Mouse (Mus musculus) MEL (cell line): ENCODE measurements at regions not wholly inside any gene's neighbourhood (a gene's known extent, or its start where the extent isn't known, plus 50 kb on each side); places are given as distances from the start of the nearest gene placed in this dataset.

ENCODE experiments used
- DNase-seq: peaks from one replicate; pipeline ENCODE4 v3.0.0; 2011; ENCODE audit warnings: low read depth, low spot score
- H3K27ac ChIP-seq: 2 replicates; pipeline ENCODE4 v1.5.1; 2012; ENCODE audit warnings: low read depth, mild to moderate bottlenecking, control low read depth, low read length, moderate library complexity; ENCODE audit not compliant: control insufficient read depth
- H3K27me3 ChIP-seq, 2 experiments: fragments of 150-350 bp in 1 of 2; sonication (generic) in 1 of 2; 2 replicates each; pipeline ENCODE4 v1.6.1; 2012; ENCODE audit warnings: low read length in 2 of 2, mild to moderate bottlenecking in 2 of 2, improper control_type of control experiment in 1 of 2, moderate library complexity in 1 of 2; ENCODE audit not compliant: insufficient read depth in 2 of 2, control insufficient read depth in 1 of 2
- H3K36me3 ChIP-seq, 2 experiments: 2 replicates each; pipeline ENCODE4 v1.6.1; 2012 to 2014; ENCODE audit warnings: low read length in 2 of 2, improper control_type of control experiment in 1 of 2, inconsistent platforms in 1 of 2, mild to moderate bottlenecking in 1 of 2; ENCODE audit not compliant: insufficient read depth in 2 of 2, control insufficient read depth in 1 of 2
- H3K4me1 ChIP-seq, 2 experiments: fragments of 150-350 bp in 1 of 2; sonication (generic) in 1 of 2; 2 replicates each; pipeline ENCODE4 v1.6.1; 2012; ENCODE audit warnings: low read length in 2 of 2, improper control_type of control experiment in 1 of 2, mild to moderate bottlenecking in 1 of 2; ENCODE audit not compliant: insufficient read depth in 2 of 2, control insufficient read depth in 1 of 2
- H3K4me3 ChIP-seq, 2 experiments: fragments of 150-350 bp in 1 of 2; sonication (generic) in 1 of 2; 2 replicates each; pipeline ENCODE4 v1.5.1; 2012; ENCODE audit warnings: low read depth in 2 of 2, low read length in 2 of 2, mild to moderate bottlenecking in 2 of 2, moderate library complexity in 2 of 2, control low read depth in 1 of 2, improper control_type of control experiment in 1 of 2; ENCODE audit not compliant: control insufficient read depth in 1 of 2, insufficient read depth in 1 of 2
- H3K79me2 ChIP-seq: 2 replicates; pipeline ENCODE4 v1.6.1; 2012; ENCODE audit warnings: mild to moderate bottlenecking, low read length, moderate library complexity; ENCODE audit not compliant: control insufficient read depth, poor library complexity, insufficient read depth
- H3K9ac ChIP-seq: 2 replicates; pipeline ENCODE4 v1.6.1; 2012; ENCODE audit warnings: low read depth, mild to moderate bottlenecking, control low read depth, low read length, moderate library complexity; ENCODE audit not compliant: control insufficient read depth, poor library complexity, severe bottlenecking
- H3K9me3 ChIP-seq: fragments of 150-350 bp; sonication (generic); replicated peaks from 2 replicates; pipeline ENCODE4 v1.6.1; 2012; ENCODE audit warnings: mild to moderate bottlenecking, low read length, improper control_type of control experiment, moderate library complexity; ENCODE audit not compliant: insufficient read depth
- BHLHE40 ChIP-seq: IDR thresholded peaks from 2 replicates; pipeline ENCODE4 v1.6.1; 2012; ENCODE audit warnings: low read depth, mild to moderate bottlenecking, inconsistent platforms, low read length, improper control_type of control experiment, borderline replicate concordance
- CHD2 ChIP-seq: IDR thresholded peaks from 2 replicates; pipeline ENCODE4 v1.6.1; 2011; ENCODE audit warnings: low read length, improper control_type of control experiment
- ELF1 ChIP-seq: IDR thresholded peaks from 2 replicates; pipeline ENCODE4 v1.6.1; 2014; ENCODE audit warnings: low read depth, mild to moderate bottlenecking, inconsistent platforms, low read length, improper control_type of control experiment, moderate library complexity
- ETS1 ChIP-seq: IDR thresholded peaks from 2 replicates; pipeline ENCODE4 v1.6.1; 2012; ENCODE audit warnings: low read depth, mild to moderate bottlenecking, inconsistent platforms, low read length, improper control_type of control experiment, moderate library complexity
- JUND ChIP-seq: IDR thresholded peaks from 2 replicates; pipeline ENCODE4 v1.6.1; 2011; ENCODE audit warnings: low read depth, mild to moderate bottlenecking, improper control_type of control experiment, low read length
- KAT2A ChIP-seq: conservative IDR thresholded peaks from 2 replicates; pipeline ENCODE4 v1.6.1; 2012; ENCODE audit warnings: low read depth, low read length, improper control_type of control experiment, inconsistent platforms
- MYB ChIP-seq: IDR thresholded peaks from 2 replicates; pipeline ENCODE4 v1.6.1; 2011; ENCODE audit warnings: mild to moderate bottlenecking, low read depth, low read length, improper control_type of control experiment
- TBP ChIP-seq: IDR thresholded peaks from 2 replicates; pipeline ENCODE4 v1.8.0; 2011; ENCODE audit warnings: low read depth, low read length, improper control_type of control experiment
- USF2 ChIP-seq, 2 experiments: IDR thresholded peaks; 2 replicates each; pipeline ENCODE4 v1.6.1; 2011 to 2012; ENCODE audit warnings: improper control_type of control experiment in 2 of 2, low read length in 2 of 2, borderline replicate concordance in 1 of 2, inconsistent platforms in 1 of 2, low read depth in 1 of 2, mild to moderate bottlenecking in 1 of 2; ENCODE audit not compliant: insufficient read depth in 1 of 2

- Histone ChIP-seq H3K4me1 (no peaks in the 10 kb centered on the region), H3K9ac (no peak overlapping the region), H3K27ac (no peak overlapping the region), H3K79me2 (no peaks in the 10 kb centered on the region), H3K27me3 (no peaks in the 10 kb centered on the region), H3K4me3 (no peak overlapping the region), H3K36me3 (no peaks in the 10 kb centered on the region), H3K9me3 (no peaks in the 10 kb centered on the region)
- DNase-seq, result no peak
- no peak for TF ChIP-seq ETS1
Measured at GRCm38 (mm10) chr5:119953189-119953588, 120.7 kb downstream of the Tbx5 start.

GRCm38 (mm10) chr5:119953811-119954566 is 121.5 kb downstream of the Tbx5 start:
- H3K9ac ChIP-seq, result no peak overlapping the region
- TF ChIP-seq MYB (no peak), TBP (no peak), BHLHE40 (no peak)
- H3K27ac ChIP-seq, result no peak overlapping the region
- H3K4me1 ChIP-seq, result no peaks in the 10 kb centered on the region
- no peaks in the 10 kb centered on the region for H3K27me3 ChIP-seq
- no peaks in the 10 kb centered on the region for H3K36me3 ChIP-seq
- no peaks in the 10 kb centered on the region for H3K9me3 ChIP-seq
- H3K79me2 ChIP-seq, result no peaks in the 10 kb centered on the region
- no peak for DNase-seq
- no peak overlapping the region for H3K4me3 ChIP-seq

GRCm38 (mm10) chr5:119958942-119959341 is 126.5 kb downstream of the Tbx5 start:
- no peak for DNase-seq
- Histone ChIP-seq H3K9ac (no peak overlapping the region), H3K9me3 (no peaks in the 10 kb centered on the region)
- TF ChIP-seq KAT2A (no peak), USF2 (IDR thresholded peaks at IDR 0.05; ENCODE audit: borderline replicate concordance in 1 of 2, insufficient read depth in 1 of 2, low read depth in 1 of 2, low read length in 2 of 2) (no peak), JUND (no peak), ELF1 (no peak), MYB (no peak), CHD2 (no peak)
- TF ChIP-seq, all 39 proteins: peak for 0
- no peaks in the 10 kb centered on the region for H3K27me3 ChIP-seq
- H3K79me2 ChIP-seq, result no peaks in the 10 kb centered on the region
- no peaks in the 10 kb centered on the region for H3K36me3 ChIP-seq
- no peaks in the 10 kb centered on the region for H3K4me1 ChIP-seq
- H3K4me3 ChIP-seq, result no peak overlapping the region
- no peak overlapping the region for H3K27ac ChIP-seq
